Mouse (Mus musculus) hindbrain, embryonic 10.5 days (tissue): ENCODE measurements at regions not wholly inside any gene's neighbourhood (a gene's known extent, or its start where the extent isn't known, plus 50 kb on each side); places are given as distances from the start of the nearest gene placed in this dataset.

ENCODE experiments used
- DNase-seq: peaks from one replicate; pipeline ENCODE4 v3.0.0-alpha.2; 2017; ENCODE audit warnings: low spot score
- H3K27ac ChIP-seq: fragments of 300-500 bp; sonication (generic); 2 replicates; pipeline ENCODE4 v1.5.1; 2016; ENCODE audit warnings: mild to moderate bottlenecking, moderate library complexity
- H3K27me3 ChIP-seq: fragments of 300-500 bp; sonication (generic); 2 replicates; pipeline ENCODE4 v1.6.1; 2016; ENCODE audit warnings: mild to moderate bottlenecking; ENCODE audit not compliant: poor library complexity, insufficient read depth, severe bottlenecking
- H3K36me3 ChIP-seq: fragments of 300-500 bp; sonication (generic); 2 replicates; pipeline ENCODE4 v1.6.1; 2016; ENCODE audit warnings: mild to moderate bottlenecking, moderate library complexity
- H3K4me1 ChIP-seq: fragments of 300-500 bp; sonication (generic); replicated peaks from 2 replicates; pipeline ENCODE4 v1.6.1; 2016; ENCODE audit warnings: mild to moderate bottlenecking
- H3K4me3 ChIP-seq: fragments of 300-500 bp; sonication (generic); 2 replicates; pipeline ENCODE4 v1.5.1; 2016; ENCODE audit warnings: mild to moderate bottlenecking, moderate library complexity
- H3K9me3 ChIP-seq: fragments of 300-500 bp; sonication (generic); 2 replicates; pipeline ENCODE4 v1.6.1; 2016; ENCODE audit warnings: mild to moderate bottlenecking, moderate library complexity
- WGBS: fragments of 180-500 bp; shearing (Covaris S2); methylation state at CpG from one replicate; pipeline ENCODE4 v1.1.7; 2016; 5-methylcytosine and 5-hydroxymethylcytosine counted together

DNA sequence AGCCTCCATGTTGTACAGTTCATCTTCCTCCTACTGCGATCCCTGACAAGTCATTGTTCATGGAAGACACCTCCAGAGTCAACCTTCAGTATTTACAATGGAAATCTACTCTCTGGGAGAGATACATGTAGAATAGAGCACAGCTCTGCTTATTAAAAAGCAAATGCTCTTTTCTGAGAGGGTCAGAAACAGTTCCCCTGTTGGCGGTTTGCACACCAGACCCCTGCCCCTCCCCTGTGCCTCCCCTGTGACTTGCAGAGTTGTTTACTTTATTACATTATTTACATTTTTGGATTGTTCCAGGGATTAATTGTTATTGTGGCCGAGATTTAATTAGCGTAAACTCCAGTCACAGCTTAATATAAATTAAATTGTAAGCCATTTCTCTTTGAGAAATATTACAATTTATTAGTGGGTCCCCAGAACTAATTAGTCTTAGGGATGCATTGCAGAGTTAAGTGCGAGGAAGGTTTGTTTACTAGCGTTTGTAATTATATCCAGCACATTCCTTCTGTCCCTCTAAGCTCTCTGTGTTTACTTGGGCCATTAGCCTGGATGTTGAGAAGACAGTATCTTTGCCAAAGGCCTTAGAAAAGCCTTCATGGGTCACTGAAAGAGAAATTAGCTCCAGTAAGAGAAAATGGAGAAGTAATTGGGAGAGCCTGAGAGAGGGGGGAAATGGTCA lies 337.6 kb upstream of the Sel1l start:
- Histone ChIP-seq H3K27ac (no peak overlapping the region), H3K4me1 (no peaks in the 10 kb centered on the region), H3K27me3 (no peaks in the 10 kb centered on the region), H3K9me3 (no peaks in the 10 kb centered on the region), H3K4me3 (no peak overlapping the region), H3K36me3 (no peaks in the 10 kb centered on the region)
- no peak for DNase-seq
- 79% methylated on average over 6 of the region's 6 CpGs for WGBS

DNA sequence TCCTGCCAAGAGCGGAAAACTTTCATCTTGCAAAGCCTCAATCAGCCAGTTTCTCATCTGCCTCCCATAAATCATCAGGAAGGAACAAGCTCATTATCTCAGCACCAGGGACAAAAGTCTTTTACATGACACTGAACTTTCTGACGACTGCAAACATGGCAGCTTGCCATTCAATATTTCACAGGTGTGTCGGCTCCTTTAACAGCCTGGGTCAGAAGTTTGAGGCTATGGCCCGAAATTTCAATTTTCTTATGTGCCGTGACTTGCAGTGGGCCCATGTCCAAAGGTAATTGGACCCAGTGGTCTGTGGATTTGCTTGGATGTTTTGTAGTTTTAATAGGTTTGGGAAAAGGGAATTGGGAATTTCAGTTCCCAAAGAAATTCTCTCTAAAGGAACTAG lies 330.3 kb upstream of the Sel1l start:
- Histone ChIP-seq H3K36me3 (no peaks in the 10 kb centered on the region), H3K27ac (no peak overlapping the region), H3K9me3 (no peaks in the 10 kb centered on the region), H3K4me1 (no peaks in the 10 kb centered on the region), H3K27me3 (no peaks in the 10 kb centered on the region), H3K4me3 (no peak overlapping the region)
- no peak for DNase-seq
- WGBS: 87% methylated on average over 5 of the region's 5 CpGs

DNA sequence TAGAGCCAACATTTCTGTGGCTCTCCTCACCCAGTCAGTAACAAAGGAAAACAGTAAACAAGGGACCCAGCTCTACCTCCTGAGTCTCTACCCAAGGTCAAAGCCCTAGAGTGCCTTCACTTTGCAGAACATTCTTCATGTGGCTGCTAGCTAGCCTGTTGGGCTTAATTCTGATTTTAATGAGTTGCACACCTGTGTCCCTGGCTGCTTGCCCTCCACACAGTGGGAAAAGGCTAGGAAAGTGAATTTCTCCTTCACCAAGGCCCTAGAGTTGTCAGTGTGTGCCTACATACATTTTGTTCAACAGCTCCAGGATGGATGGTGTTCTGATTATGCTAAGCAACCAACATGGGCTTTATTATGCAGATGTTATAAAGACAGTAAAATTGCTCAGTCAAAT lies 307.8 kb upstream of the Sel1l start:
- H3K9me3 ChIP-seq: no peaks in the 10 kb centered on the region
- H3K4me1 ChIP-seq: 0 out of 2 replicates have a peak, but pooled peaks cover 6% of the 10 kb centered on the region
- DNase-seq: no peak
- no peak overlapping the region for H3K4me3 ChIP-seq
- H3K27ac ChIP-seq: no peak overlapping the region
- no peaks in the 10 kb centered on the region for H3K27me3 ChIP-seq
- H3K36me3 ChIP-seq: no peaks in the 10 kb centered on the region

DNA sequence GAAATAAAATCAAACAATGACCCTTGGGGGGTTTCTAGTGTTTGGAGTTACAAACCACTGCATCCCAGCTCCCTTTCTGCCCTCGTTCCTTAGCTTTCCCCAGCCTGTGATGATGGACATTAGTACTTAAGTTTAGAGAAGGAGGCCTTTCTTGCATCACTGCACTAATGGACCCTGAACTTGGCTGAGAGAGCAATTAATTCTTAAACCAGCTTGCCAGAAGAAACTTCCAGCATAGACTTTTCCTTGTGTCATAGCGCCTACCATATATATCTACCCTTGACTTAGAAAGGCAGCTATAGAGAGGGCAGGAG lies 303.9 kb upstream of the Sel1l start:
- Histone ChIP-seq H3K27me3 (no peaks in the 10 kb centered on the region), H3K4me3 (no peak overlapping the region), H3K4me1 (0 out of 2 replicates have a peak, but pooled peaks cover 6% of the 10 kb centered on the region), H3K27ac (no peak overlapping the region), H3K36me3 (no peaks in the 10 kb centered on the region), H3K9me3 (no peaks in the 10 kb centered on the region)
- DNase-seq: no peak
- WGBS: 67% methylated on average over 2 of the region's 2 CpGs

GRCm38 (mm10) chr12:92152043-92152921 lies 303.3 kb upstream of the Sel1l start:
- no peaks in the 10 kb centered on the region for H3K9me3 ChIP-seq
- 0 out of 2 replicates have a peak, but pooled peaks cover 6% of the 10 kb centered on the region for H3K4me1 ChIP-seq
- H3K27me3 ChIP-seq: no peaks in the 10 kb centered on the region
- 66% methylated on average over 4 of the region's 4 CpGs for WGBS
- H3K4me3 ChIP-seq: no peak overlapping the region
- no peak for DNase-seq
- H3K27ac ChIP-seq: no peak overlapping the region
- no peaks in the 10 kb centered on the region for H3K36me3 ChIP-seq

- Histone ChIP-seq H3K27me3 (no peaks in the 10 kb centered on the region), H3K4me3 (no peak overlapping the region), H3K36me3 (no peaks in the 10 kb centered on the region), H3K27ac (no peak overlapping the region), H3K9me3 (no peaks in the 10 kb centered on the region), H3K4me1 (no peaks in the 10 kb centered on the region)
- DNase-seq: no peak
- WGBS: 83% methylated on average over 4 of the region's 4 CpGs
Observed at GRCm38 (mm10) chr12:92137539-92137938, 288.6 kb upstream of the Sel1l start.

DNA sequence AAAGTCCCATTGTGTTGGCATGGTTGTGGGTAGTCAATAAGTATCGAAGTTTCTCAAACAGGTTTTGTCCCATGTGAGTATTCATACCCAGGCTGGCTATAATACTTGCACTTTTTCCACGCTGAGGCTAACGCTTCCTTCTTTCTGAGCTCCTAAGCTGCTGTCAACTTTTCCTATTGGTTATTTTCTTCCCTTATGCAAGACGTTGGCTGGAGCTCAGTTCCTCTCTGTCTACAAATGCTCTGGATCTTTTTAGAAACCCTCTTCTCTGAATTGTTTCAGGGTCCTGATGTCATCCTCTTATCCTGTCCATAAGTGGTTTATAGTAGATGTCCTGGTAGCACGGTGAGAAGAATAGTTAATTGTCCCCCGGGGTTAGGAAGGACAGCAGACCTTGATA lies 278.7 kb upstream of the Sel1l start:
- Histone ChIP-seq H3K4me1 (no peaks in the 10 kb centered on the region), H3K9me3 (no peaks in the 10 kb centered on the region), H3K36me3 (no peaks in the 10 kb centered on the region), H3K4me3 (no peak overlapping the region), H3K27ac (no peak overlapping the region), H3K27me3 (no peaks in the 10 kb centered on the region)
- DNase-seq: no peak
- 89% methylated on average over 6 of the region's 6 CpGs for WGBS

DNA sequence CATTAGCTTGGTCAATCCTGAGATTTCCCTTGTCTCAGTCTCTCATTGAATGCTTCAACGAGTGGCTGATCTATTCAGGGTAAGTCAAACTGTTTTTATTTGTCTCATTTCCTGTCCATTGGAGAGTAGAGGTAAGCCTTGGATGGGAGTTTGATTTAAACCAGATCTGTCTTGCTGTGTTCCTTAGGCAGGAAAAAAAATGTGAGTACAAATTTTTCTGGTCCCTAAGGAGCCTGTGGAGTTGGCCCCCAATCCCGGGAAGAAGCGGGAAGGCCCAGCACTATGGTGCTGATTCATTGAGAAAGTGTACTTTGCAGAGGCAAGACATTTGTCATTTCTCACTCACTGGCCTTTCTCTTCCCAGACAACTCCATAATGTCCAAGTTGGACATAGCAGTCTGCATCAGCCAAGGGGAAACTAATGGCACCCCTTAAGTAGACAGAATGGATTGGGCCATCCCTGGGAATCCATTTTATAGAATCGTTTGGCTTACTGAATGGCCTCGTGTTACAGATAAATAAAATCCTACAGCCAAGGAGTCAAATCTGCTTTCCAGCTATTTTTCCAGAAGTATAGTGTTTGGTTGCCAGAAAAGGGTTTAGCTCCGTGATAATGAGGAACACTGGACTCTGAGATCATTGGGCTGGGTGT lies 271.3 kb upstream of the Sel1l start:
- Histone ChIP-seq H3K9me3 (no peaks in the 10 kb centered on the region), H3K27ac (no peak overlapping the region), H3K27me3 (no peaks in the 10 kb centered on the region), H3K4me3 (no peak overlapping the region), H3K4me1 (no peaks in the 10 kb centered on the region), H3K36me3 (no peaks in the 10 kb centered on the region)
- DNase-seq: no peak
- WGBS: 77% methylated on average over 6 of the region's 6 CpGs

- no peaks in the 10 kb centered on the region for H3K27me3 ChIP-seq
- WGBS: 71% methylated on average over 3 of the region's 3 CpGs
- H3K27ac ChIP-seq: no peak overlapping the region
- H3K4me3 ChIP-seq: no peak overlapping the region
- H3K9me3 ChIP-seq: no peaks in the 10 kb centered on the region
- no peak for DNase-seq
- no peaks in the 10 kb centered on the region for H3K4me1 ChIP-seq
- H3K36me3 ChIP-seq: no peaks in the 10 kb centered on the region
Observed at GRCm38 (mm10) chr12:92109615-92110014, 260.7 kb upstream of the Sel1l start.

DNA sequence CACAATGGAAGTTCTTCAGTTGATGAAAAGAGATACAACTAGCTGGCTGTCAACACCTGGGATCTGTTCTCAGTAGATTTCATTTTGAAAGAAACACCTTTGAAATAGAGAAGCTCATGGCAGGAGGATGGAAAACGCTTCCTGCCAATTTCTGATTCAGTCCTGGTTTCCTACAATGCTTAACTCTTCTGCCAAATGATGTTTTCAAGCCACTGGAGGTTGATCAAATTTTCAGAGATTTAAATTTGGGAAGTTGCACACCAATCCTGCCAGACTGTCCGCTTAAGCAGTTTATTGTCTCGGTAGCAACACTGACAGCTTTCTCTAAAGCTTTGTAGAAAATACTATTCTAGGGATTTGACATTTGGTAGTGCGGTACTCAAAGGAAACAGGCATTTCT lies 251.1 kb upstream of the Sel1l start:
- Histone ChIP-seq H3K9me3 (no peaks in the 10 kb centered on the region), H3K27me3 (no peaks in the 10 kb centered on the region), H3K4me1 (no peaks in the 10 kb centered on the region), H3K27ac (no peak overlapping the region), H3K4me3 (no peak overlapping the region), H3K36me3 (no peaks in the 10 kb centered on the region)
- WGBS: 82% methylated on average over 4 of the region's 4 CpGs
- no peak for DNase-seq

GRCm38 (mm10) chr12:92092794-92093365 lies 243.9 kb upstream of the Sel1l start:
- H3K36me3 ChIP-seq: no peaks in the 10 kb centered on the region
- no peaks in the 10 kb centered on the region for H3K27me3 ChIP-seq
- no peaks in the 10 kb centered on the region for H3K4me1 ChIP-seq
- WGBS: 84% methylated on average over 10 of the region's 10 CpGs
- DNase-seq: no peak
- no peak overlapping the region for H3K27ac ChIP-seq
- H3K9me3 ChIP-seq: no peaks in the 10 kb centered on the region
- no peak overlapping the region for H3K4me3 ChIP-seq

DNA sequence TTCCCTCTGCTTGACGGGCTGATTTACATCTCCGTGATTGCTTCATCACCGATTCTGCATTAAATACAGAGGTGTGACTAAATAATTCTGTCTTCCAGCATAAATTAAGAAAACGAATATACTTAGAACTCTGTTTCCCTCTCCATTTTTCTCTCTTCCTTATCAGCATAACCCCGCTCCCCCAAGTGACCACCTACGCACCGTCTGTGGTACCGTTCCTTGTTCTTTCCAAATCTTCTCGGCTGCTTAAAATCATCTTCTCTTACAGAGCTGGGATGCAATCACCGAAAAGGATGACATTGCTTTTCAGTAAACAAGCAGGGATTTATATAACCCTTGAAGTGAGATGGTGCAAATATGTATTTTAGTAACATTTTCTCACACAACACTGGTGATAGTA lies 224.3 kb upstream of the Sel1l start:
- no peaks in the 10 kb centered on the region for H3K4me1 ChIP-seq
- no peak overlapping the region for H3K27ac ChIP-seq
- no peaks in the 10 kb centered on the region for H3K9me3 ChIP-seq
- no peaks in the 10 kb centered on the region for H3K27me3 ChIP-seq
- H3K4me3 ChIP-seq: no peak overlapping the region
- no peak for DNase-seq
- WGBS: 89% methylated on average over 10 of the region's 10 CpGs
- H3K36me3 ChIP-seq: no peaks in the 10 kb centered on the region

DNA sequence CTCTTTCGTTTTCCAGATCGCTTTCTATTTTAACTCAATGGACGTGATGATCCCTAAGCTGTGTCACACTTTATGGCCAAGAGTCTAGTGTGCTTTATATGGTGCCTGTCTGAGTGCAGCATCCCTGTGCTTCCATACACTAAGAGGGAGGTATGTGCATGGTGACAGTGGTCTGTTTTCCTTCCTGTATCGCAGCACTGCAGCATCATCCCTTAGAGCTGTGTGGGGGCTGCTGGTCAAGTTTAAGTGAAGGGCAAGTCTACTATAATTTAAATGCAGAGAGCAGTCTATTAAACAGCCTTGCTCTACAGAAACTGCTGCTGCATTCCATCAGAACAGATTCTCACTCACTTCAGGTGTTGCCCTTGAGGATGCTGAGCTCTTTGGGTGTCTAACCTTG lies 213.8 kb upstream of the Sel1l start:
- Histone ChIP-seq H3K27ac (no peak overlapping the region), H3K36me3 (no peaks in the 10 kb centered on the region), H3K9me3 (no peaks in the 10 kb centered on the region), H3K4me1 (no peaks in the 10 kb centered on the region), H3K27me3 (no peaks in the 10 kb centered on the region), H3K4me3 (no peak overlapping the region)
- WGBS: 86% methylated on average over 4 of the region's 4 CpGs
- no peak for DNase-seq
